Mouse (Mus musculus) heart, embryonic 11.5 days (tissue): ENCODE measurements around the gene Axl. TPM values are rescaled to one million over a fixed set of nuclear protein-coding genes. Genes with fewer than 3 reads are reported as not detected.

Experiments
- ATAC-seq: fragments of 200-750 bp; cut with Nextera tagmentation; replicated peaks from 2 replicates; pipeline ENCODE4 v1.8.0; 2017; ENCODE audit warnings: moderate library complexity; ENCODE audit not compliant: insufficient number of reproducible peaks, low FRiP score, low TSS enrichment
- H3K27ac ChIP-seq: fragments of 300-500 bp; sonication (generic); 2 replicates; pipeline ENCODE4 v1.5.1; 2014; ENCODE audit warnings: mild to moderate bottlenecking, low read depth, low read length
- H3K27me3 ChIP-seq: fragments of 300-500 bp; sonication (generic); 2 replicates; pipeline ENCODE4 v1.6.1; 2014; ENCODE audit warnings: mild to moderate bottlenecking, low read length, mixed read lengths; ENCODE audit not compliant: control insufficient read depth, insufficient read depth
- H3K36me3 ChIP-seq: fragments of 300-500 bp; sonication (generic); 2 replicates; pipeline ENCODE4 v1.6.1; 2014; ENCODE audit warnings: mild to moderate bottlenecking, low read length, moderate library complexity, mixed read lengths; ENCODE audit not compliant: control insufficient read depth, insufficient read depth
- H3K4me1 ChIP-seq: fragments of 300-500 bp; sonication (generic); 2 replicates; pipeline ENCODE4 v1.6.1; 2014; ENCODE audit warnings: low read length; ENCODE audit not compliant: control insufficient read depth, insufficient read depth
- H3K4me2 ChIP-seq: fragments of 300-500 bp; sonication (generic); 2 replicates; pipeline ENCODE4 v1.6.1; 2014; ENCODE audit warnings: mild to moderate bottlenecking, moderate library complexity
- H3K4me3 ChIP-seq: fragments of 300-500 bp; sonication (generic); 2 replicates; pipeline ENCODE4 v1.5.1; 2014; ENCODE audit warnings: low read depth, low read length
- H3K9ac ChIP-seq: fragments of 300-500 bp; sonication (generic); 2 replicates; pipeline ENCODE4 v1.6.1; 2014; ENCODE audit warnings: mild to moderate bottlenecking, low read depth, low read length, moderate library complexity
- H3K9me3 ChIP-seq: fragments of 300-500 bp; sonication (generic); replicated peaks from 2 replicates; pipeline ENCODE4 v1.6.1; 2016; ENCODE audit warnings: low read length; ENCODE audit not compliant: control insufficient read depth
- WGBS: fragments of 180-500 bp; shearing (Covaris S2); extraction: QIAGEN DNeasy Blood & Tissue Kit; methylation state at CpG from one replicate; pipeline ENCODE4 v1.1.7; 2014; ENCODE audit not compliant: insufficient replicate concordance; 5-methylcytosine and 5-hydroxymethylcytosine counted together
- polyA plus RNA-seq: library from polyadenylated mRNA; unstranded; fragments of >200 nt; fragmentation: Nextera tagmentation; extraction: Ambion mirVana; gene quantifications from 2 replicates; pipeline ENCODE4 v1.2.1, GENCODE M21; 2014

The Axl gene
- 53.6 and 54.5 TPM in 2 replicates for polyA plus RNA-seq

GRCm38 (mm10) chr7:25788220-25789128, at the start of gene Axl:
Gene Axl, minus strand, starts transcription at chr7:25788705.
- Histone ChIP-seq H3K4me1 (peaks cover 25% of the 10 kb centered on the region), H3K4me3 (peak within 1 kb of the TSS; percentile 69), H3K9me3 (no peaks in the 10 kb centered on the region), H3K27ac (peak within 1 kb of the TSS; percentile 32), H3K36me3 (0 out of 2 replicates have a peak, but pooled peaks cover 3% of the 10 kb centered on the region), H3K27me3 (no peaks in the 10 kb centered on the region), H3K4me2 (peak within 1 kb of the TSS; percentile 93), H3K9ac (peak within 1 kb of the TSS; percentile 76)
- peak; percentile 81 for ATAC-seq
- 1% methylated on average over 27 of the region's 30 CpGs for WGBS

GRCm38 (mm10) chr7:25835188-25835891, 46.8 kb upstream of the Axl start:
- no peak overlapping the region for H3K4me3 ChIP-seq
- ATAC-seq = no peak
- WGBS = 68% methylated on average over 10 of the region's 10 CpGs
- H3K27me3 ChIP-seq = no peaks in the 10 kb centered on the region
- H3K27ac ChIP-seq = no peak overlapping the region
- no peaks in the 10 kb centered on the region for H3K9me3 ChIP-seq
- no peaks in the 10 kb centered on the region for H3K4me1 ChIP-seq
- H3K36me3 ChIP-seq = no peaks in the 10 kb centered on the region
- H3K9ac ChIP-seq = no peak overlapping the region
- no peak overlapping the region for H3K4me2 ChIP-seq

- Histone ChIP-seq H3K27me3 (no peaks in the 10 kb centered on the region), H3K4me1 (0 out of 2 replicates have a peak, but pooled peaks cover 3% of the 10 kb centered on the region), H3K36me3 (no peaks in the 10 kb centered on the region), H3K9ac (no peak overlapping the region), H3K4me3 (no peak overlapping the region), H3K4me2 (no peak overlapping the region), H3K9me3 (no peaks in the 10 kb centered on the region), H3K27ac (no peak overlapping the region)
- WGBS = 73% methylated on average over 10 of the region's 10 CpGs
- no peak for ATAC-seq
Observed at GRCm38 (mm10) chr7:25831557-25832530, 43.3 kb upstream of the Axl start.

GRCm38 (mm10) chr7:25830251-25830650, 41.7 kb upstream of the Axl start:
- no peak overlapping the region for H3K27ac ChIP-seq
- 21% methylated on average over 2 of the region's 2 CpGs for WGBS

GRCm38 (mm10) chr7:25827199-25827598, 38.7 kb upstream of the Axl start:
- no peak for ATAC-seq
- Histone ChIP-seq H3K27ac (no peak overlapping the region), H3K4me1 (0 out of 2 replicates have a peak, but pooled peaks cover 3% of the 10 kb centered on the region), H3K9me3 (no peaks in the 10 kb centered on the region), H3K4me2 (no peak overlapping the region), H3K36me3 (no peaks in the 10 kb centered on the region), H3K4me3 (no peak overlapping the region), H3K9ac (no peak overlapping the region), H3K27me3 (no peaks in the 10 kb centered on the region)
- 48% methylated on average over 3 of the region's 3 CpGs for WGBS

More at GRCm38 (mm10) chr7:25830251-25830650, 41.7 kb upstream of the Axl start:
- H3K4me1 ChIP-seq = 0 out of 2 replicates have a peak, but pooled peaks cover 3% of the 10 kb centered on the region
- H3K27me3 ChIP-seq = no peaks in the 10 kb centered on the region
- no peak overlapping the region for H3K4me3 ChIP-seq
- no peaks in the 10 kb centered on the region for H3K9me3 ChIP-seq
- no peak overlapping the region for H3K9ac ChIP-seq
- H3K4me2 ChIP-seq = no peak overlapping the region
- no peak for ATAC-seq
- H3K36me3 ChIP-seq = no peaks in the 10 kb centered on the region

GRCm38 (mm10) chr7:25826029-25826428, 37.5 kb upstream of the Axl start:
- Histone ChIP-seq H3K36me3 (no peaks in the 10 kb centered on the region), H3K27me3 (no peaks in the 10 kb centered on the region), H3K4me3 (no peak overlapping the region), H3K4me2 (no peak overlapping the region), H3K9ac (no peak overlapping the region), H3K4me1 (0 out of 2 replicates have a peak, but pooled peaks cover 3% of the 10 kb centered on the region), H3K27ac (no peak overlapping the region), H3K9me3 (no peaks in the 10 kb centered on the region)
- WGBS = 78% methylated on average over 6 of the region's 6 CpGs
- no peak for ATAC-seq

GRCm38 (mm10) chr7:25825043-25825442, 36.5 kb upstream of the Axl start:
- ATAC-seq = no peak
- 49% methylated on average over 9 of the region's 9 CpGs for WGBS
- H3K27ac ChIP-seq = no peak overlapping the region

More at GRCm38 (mm10) chr7:25825043-25825442, 36.5 kb upstream of the Axl start:
- Histone ChIP-seq H3K9me3 (no peaks in the 10 kb centered on the region), H3K4me1 (0 out of 2 replicates have a peak, but pooled peaks cover 3% of the 10 kb centered on the region), H3K27me3 (no peaks in the 10 kb centered on the region), H3K4me3 (no peak overlapping the region), H3K9ac (no peak overlapping the region), H3K4me2 (no peak overlapping the region), H3K36me3 (no peaks in the 10 kb centered on the region)
